Mouse (Mus musculus) cerebellum, postnatal 14 days (tissue): ENCODE measurements around the gene Diras1.
"Not testable (repeated sequence)": the region's sequence is repeated elsewhere in the genome, so short reads cannot be mapped to it uniquely, and the experiment has no call there.

Source experiments
- DNase-seq, 2 experiments: peaks; one replicate each; pipeline ENCODE4 v3.0.0; 2021; ENCODE audit warnings: mixed read lengths in 2 of 2

The Diras1 gene

DNA sequence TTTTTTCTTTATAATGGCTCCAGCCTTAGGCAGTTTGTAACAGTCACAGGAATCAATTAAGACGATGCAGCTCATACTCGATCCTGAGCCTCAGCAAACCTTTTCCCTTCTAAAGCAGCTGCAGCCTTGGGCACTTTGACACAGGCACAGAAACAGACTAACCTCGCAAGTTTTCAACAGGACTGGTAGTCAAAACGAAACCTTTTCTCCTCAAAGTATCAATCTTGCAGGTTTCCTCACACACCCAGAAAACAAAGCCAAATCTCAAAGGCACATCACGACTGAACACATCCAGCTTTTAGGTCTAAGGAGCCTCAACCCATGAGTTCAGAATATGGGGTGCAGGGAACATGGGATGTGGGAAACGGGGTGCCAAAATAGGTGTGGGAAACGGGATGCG is 28.1 kb downstream of the Diras1 start:
- no peak for DNase-seq

DNA sequence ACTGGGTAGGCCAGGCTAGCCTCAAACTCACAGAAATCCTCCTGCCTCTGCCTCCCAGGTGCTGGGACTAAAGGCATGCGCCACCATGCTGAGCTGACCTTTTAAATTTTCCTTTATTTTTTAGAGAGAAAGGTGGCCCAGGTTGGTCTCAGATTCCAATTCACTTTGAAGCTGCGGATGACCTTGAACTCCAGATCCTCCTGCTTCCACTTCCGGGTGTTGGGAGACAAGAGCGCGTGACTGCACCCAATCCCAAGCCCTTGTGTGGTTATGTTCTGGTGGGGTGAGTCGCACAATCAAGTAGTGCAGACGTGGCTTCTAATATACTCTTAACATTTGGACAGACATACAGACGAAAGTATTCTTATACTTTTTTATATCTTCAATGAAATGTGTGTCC is 29.0 kb downstream of the Diras1 start:
- no peak for DNase-seq

DNA sequence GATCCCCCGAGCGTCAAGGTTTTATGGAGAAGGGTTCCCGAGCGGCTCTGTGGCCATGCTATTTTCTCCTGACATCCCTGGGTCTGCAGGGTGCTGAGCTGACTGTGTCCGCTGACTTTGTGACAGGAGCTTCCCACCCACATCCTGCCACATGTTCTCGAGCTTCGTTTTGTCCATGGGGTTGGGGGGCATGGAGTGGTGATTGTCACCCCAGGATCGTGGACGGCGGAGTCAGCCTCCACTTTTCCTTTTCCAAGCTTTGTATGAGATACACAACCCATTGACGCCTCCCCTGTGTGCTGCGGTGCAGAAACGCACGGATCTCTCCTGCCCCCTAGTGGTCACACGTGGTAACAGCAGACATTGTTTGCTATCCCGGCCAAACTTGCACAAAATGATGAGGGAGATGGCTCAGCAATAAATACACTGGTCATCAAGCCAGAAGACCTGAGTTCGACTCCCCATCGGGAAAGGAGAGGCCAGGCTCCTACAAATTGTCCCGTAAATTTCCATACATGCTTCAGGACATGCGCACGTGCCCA is 30.3 kb downstream of the Diras1 start:
- DNase-seq: peak; percentile 93 to 96

DNA sequence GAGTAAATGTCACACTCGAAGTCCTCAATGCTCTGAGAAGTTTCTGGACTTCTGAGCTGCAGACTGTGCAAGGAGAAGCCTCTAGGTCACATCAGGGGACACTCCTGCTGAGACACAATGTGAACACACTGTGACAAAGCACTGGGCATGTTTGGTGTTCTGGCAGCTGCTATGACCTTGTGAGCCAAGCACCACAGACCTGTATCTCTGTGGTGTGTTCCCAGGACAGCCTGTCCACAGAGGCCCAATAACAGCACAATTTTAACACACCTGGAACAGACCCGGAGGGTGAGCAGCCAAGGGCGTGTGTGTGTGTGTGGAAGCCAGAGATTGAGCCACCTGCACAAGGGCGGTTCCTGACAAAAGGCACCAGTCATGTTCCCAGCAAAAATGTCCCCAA is 30.8 kb downstream of the Diras1 start:
- no peak for DNase-seq

DNA sequence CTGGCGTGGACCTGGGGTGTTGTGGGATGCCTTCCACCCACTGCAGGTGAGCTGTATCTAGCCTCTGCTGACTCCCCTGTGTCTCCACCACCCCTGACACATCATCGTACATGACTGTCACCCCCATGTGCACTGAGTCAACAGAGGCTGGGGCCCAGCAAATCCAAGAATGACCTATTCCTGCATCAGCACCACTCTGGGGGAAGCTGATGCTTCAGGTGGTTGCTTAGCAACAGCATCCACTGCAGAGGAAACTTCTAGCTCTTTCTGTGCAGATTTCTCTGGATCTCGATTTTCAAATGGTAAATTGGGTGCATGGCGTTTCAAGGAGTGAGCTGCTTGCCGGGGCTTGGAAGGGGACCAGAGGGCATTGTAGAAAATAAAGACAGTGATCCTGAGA is 32.2 kb downstream of the Diras1 start:
- no peak for DNase-seq

DNA sequence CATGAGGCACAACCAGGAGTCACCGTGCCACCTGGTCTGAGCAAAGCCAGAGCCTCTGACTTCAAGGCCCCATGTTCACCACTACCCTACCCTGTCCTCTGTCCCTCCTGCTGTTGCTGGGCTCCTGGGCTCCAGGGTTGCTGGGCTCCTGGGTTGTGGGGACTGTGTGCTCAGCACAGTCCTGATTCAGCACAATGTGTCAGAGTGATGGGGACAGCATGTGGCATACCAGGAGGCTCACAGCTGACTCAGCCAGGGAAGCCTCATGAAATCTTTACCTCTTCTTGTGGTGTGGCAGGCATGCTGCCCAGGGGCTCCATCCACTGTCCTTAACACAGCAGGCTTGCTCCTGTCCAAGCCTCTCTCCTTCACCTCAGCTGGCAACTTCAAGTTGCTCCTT is 33.5 kb downstream of the Diras1 start:
- DNase-seq: no peak

DNA sequence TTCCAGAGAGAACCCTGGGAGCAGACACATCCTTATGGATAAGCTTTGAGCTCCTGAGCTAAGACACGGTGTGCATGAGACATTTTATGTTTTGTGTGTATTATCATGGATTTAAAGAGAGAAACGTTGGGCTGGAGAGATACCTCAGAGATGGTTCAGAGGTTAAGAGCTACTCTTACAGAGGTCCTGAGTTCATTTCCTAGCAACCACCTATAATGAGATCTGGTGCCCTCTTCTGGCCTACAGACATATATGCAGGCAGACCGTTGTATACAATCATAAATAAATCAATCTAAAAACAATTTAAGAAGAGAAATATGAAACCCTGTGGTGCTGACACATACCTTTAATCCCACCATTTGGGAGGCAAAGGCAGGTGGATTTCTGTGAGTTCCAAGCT is 34.5 kb downstream of the Diras1 start:
- no peak for DNase-seq

DNA sequence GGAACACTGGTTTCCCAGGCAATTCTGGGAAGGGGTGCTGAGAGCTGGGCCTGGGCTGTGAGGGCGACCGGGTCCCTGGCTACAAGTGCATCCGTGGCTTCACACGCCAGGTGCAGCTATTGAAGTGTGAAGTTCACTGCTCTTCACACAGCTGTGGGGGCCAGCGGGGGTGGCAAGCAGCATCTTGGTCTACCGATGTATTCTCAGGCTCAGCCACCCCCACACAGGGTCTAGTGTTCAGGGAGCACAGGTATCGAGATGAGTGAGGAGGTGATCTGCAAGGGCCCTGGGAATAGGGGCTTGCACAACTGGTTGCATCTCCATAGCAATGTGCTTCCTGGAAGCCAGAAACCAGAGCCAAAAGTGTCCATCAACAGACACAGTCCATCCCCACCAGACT is 35.1 kb downstream of the Diras1 start:
- DNase-seq: no peak

DNA sequence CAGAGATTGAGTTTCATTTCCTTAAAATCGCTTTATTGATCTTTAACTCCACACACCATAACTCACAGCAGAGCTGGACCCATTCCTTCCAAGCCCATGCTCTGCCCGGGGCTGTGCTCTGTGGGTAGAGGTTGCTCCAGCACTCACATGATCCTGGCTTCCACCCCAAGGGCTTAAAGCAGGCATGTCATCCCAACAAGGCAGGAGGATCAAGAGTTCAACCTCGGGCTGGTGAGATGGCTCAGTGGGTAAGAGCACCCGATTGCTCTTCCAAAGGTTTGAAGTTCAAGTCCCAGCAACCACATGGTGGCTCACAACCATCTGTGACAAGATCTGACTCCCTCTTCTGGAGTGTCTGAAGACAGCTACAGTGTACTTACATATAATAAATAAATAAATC is 35.6 kb downstream of the Diras1 start:
- DNase-seq: not testable (repeated sequence)

DNA sequence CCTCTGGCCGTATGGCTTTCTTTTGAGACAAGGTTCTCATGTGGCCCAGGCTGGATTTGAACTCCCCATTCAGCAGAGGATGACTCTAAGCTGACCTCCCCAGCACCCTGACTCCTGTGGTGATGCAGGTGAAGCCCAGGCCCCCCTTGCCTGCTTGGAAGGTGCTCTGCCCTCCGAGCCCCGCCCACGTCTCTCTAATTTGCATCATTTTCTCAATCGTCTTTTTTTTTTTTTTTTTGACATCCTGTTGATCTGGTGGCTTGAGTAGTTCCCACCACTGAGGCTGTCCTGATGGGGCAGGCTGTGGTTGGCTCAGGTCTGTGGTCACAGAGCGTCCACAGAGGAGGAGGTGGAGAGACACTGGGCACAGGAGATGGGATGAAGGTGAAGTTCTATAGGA is 36.0 kb downstream of the Diras1 start:
- DNase-seq: no peak

DNA sequence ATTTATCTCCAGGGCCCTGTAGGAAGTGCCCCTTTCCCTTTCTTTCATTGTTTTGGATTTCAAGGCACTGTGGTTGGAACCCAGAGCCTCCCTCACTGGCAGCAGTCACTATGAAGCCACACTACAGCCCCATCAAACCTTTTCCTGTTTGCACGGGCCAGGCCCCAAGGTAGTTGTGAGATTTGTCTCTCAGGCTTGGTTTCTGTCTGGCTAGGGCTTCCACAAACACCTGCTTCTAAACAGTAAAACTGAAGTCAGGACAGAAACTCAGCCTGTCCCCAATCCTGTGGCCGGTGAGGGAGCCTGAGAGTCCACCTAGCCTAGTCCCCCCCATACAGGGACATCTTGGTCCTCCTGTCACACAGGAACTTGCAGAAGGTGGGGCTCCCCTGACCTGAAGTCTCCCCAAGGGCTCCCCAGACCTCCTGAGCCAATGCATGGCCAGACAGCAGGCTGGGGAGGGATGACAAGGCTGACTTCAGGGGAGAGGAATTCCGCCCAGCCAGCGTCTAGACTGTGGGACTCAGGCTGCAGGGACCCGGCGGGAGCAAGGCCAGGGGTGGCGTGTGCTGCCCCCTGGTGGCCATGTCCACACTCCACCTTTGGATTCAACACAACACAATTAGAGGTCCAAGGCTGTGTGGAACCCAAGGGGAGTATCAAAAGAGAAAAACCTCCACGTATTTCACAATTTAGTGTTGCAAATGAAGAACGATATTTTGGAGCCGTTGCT is 37.6 kb downstream of the Diras1 start:
- peak; percentile 91 to 93 for DNase-seq

DNA sequence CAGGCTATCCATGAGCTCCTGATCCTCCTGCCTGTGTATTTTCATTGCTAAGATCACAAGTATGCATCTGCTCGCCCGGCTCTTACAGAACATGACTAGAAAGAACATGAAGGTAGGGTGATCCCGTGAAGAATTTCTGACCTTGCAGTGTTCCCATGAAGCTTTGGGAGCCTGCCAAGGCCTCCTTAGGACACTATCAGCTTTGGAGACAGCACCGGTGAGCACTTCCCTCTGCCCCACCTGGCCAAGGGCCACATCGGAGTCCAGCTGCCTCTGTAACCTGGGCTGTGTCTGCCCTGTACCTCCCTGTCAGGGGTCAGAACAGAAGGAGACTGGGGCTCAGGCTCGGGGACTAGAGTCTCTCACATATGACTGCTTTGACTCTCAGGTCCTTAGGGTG is 38.7 kb downstream of the Diras1 start:
- no peak for DNase-seq

DNA sequence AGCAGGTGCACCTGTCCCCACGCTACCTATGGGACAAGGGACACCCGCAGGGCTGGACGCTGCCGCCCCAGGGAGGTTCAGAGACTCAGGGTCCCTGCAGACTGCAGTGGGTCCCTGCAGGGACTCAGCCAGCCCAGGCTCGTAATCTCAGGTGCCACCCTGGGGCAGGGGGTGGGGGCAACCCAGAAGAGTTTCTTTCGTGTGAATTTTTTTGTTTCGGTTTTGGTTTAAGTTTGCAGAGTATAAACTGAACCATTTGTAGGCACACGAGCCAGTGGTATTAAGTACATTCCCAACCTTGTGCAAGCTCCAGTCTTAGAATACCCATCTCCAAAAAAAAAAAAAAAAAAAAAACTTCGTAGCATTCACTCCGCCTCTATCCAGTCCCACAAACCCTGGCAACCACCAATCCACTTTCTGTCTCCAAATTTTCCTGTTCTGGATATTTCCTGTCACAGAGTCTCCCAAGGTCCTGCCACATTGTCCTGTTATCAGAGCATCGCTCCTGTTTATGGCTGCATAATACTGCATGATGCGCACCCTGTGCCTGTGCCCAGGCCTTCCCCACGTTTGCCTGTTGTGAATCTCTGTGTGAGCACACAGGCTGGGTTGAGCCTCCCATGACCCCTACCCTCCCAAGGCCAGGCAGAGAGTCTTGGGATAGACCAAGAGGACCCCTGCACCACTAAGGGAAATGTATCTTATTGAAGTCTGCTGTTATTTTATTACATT is 39.3 kb downstream of the Diras1 start:
- DNase-seq: no peak

DNA sequence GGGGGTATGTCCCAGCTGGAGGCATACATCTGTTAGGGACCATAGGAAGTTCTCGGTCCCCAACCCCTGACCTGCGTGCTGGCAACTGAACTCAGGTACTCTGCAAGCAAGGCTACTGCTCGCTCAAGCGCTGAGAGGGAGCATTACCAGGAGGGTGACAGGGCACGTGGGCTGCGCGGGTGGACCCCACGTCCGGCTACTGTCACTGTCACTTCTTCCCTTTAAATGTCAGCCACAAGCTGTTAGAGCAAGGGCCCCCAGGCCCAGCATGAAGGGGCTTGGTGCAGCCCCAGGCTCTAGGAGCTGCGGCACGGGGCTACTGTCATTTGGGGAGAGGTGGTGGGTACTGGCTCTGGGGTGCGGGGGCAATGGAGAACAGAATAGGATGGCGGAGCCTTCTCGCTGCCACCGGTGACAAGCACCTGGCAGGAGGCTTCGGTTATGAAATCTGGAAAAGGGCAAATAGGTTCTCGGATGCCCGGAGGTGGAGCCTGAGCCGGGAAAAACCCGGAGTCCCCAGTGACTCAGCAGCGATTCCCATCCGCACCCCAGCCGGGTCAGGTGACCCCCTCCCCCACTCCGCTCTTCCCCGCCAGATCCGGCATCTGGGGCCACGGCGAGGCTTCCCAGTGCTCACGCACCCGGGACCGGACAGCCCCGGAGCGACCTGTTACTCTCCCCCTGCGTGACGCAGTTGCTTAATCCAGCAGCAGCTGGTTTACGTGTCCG is 40.1 kb downstream of the Diras1 start:
- peak in 1 of 2 experiments; percentile 46 for DNase-seq

DNA sequence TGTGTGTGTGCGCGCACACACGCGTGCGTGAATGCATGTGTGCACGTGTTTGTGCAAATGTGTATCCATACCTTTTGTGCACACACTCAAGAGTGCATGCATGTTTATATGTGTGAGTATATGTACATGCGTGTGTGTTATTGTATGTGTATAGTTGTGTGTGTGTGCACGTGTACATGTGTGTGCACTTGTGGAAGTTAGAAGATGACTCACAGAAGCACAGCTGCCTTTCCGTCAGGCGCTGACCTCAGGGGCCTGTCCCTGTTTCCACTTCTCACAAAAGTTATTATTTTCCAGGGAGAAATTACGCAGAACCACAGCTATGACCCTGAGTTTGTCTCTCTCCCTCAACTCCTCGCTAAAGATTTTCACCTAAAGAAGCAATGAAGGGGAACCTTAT is 41.2 kb downstream of the Diras1 start:
- no peak for DNase-seq

DNA sequence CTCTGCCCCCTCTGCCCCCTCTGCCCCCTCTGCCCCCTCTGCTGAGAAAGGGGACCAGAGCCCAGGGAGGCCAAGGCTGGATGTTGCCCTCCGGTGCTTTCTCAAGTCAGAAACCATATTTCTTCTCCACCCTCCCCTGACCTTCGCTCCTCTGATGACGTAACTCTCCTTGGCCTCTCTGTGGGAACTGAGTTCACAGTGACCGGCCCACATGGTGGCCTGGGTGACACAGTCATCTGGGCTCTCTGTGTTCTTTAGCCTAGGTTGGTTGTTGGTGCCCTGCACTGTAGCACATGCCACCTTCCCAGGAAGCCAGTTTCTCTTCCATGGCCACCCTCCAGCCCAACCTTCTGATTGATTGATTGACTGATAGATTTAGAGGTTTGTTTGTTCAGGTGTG is 43.1 kb downstream of the Diras1 start:
- DNase-seq: no peak

DNA sequence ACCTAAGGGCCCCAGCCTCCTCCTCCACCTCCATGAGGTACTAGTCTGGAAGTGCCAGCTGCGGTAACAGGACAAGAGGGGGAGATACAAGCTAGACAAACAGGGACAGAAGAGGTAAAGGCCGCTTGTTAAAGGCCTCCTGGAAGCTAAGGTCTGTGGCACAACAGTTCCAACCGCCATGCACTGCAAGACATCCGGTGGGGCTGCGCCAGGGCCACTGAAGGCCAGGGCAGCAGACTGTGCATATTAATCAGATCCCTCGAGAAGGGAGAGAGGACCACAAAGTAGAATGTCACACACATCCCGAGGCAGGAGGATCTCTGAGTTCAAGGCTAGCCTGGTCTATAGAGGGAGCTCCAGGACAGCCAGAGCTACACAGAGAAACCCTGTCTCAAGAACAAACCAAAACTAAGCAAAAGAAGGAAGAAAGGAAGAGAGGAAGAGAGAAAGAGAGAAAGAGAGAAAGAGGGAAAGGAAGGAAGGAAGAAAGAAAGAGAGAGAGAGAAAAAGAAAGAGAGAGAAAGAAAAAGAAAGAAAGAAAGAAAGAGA is 43.8 kb downstream of the Diras1 start:
- DNase-seq: no peak

DNA sequence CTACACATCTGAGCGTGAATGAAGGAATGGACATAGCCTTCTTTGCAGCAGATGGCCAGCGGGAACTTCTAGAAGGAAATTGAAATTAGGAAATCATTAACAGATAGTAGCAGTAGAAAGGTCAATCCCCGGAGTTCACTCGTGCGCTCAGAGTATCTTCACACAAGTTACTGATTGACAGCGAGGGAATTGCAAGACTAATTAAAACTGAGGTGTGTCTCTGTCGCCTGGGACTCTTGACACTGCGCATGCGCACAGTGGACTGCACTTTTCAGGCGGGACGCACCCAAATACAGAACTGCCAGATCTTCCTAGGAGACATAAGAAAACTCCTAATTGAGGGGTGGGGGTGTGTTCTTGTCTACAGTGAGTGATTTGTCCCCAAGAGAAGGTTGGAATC is 50.0 kb downstream of the Diras1 start:
- no peak for DNase-seq

DNA sequence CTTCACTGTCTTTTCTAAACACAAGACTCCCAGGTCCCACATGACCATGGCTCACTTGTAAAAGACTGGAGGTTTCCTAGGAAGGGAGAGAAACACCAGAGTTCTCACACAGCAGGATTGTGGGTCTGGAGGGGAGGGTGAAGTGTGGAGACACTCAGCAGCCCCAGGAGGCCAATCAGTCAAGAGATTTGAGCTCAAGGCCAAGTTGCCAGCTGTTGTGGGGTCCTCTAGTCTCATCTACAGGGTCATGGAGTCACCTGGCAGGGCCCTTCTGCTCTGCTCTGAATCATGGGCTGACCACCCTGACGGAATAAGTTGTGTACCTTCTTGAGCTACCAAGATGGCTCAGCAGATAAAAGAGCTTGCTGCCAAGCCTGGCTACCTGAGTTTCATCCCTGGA is 51.7 kb downstream of the Diras1 start:
- DNase-seq: no peak

DNA sequence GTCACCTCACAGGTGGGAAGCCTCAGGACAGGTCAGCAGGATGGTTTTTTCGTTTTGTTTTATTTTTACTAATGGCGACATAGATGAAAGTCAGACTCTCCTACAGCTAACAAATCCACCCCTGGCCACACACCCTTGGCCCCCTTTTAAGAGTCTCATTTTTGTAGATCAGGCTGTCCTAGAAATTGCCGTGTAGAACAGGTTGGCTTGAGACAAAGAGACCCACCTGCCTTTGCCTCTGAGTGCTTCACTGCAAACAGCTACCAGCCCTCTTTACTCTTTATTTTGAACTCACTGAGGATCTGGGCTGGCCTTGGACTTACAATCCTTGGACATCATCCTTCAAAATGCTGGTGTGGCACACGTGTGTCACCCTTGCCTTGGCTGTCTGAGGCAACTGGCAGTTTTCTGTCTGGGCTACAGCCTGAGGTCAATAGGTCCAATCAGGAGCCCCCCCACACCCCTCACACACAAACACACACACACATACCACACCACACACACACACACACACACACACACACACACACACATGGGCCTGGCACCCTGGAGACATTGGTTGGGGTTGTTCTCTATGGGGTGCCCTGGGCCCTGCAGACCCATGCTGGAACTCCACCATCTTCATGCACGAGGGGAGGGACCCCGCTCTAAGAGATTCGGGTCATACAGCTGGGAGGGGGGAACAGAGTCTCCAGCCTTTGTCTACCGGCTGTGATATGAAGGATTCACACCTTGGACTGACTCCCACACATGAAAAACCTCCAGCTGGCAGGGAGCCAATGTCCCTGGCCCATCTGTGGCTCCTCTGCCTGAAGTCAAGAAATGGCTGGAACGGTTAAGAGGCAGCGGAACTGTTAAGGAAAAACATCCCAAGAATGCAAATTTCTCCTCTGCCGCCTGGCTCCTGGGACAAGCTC is 53.1 kb downstream of the Diras1 start:
- peak; percentile 91 to 95 for DNase-seq

DNA sequence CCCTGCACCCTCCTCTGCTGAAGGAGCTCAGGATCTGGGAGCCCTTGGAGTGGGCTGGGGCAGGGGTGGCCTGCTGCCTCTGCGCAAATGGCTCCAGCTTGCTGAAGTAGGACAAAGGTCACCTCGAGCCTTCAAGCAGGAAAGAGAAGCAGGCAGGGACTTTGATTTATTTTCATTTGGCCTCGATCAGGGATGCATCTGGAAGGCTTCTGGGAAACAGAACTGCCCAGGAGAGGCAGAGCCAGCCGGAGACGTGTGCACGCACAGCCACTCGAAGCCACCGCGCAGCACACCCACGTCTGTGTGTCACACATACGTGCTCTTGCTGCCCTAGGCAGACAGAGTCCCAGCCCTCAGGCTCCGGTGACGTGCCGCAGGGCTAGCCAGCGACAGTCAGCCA is 53.9 kb downstream of the Diras1 start:
- no peak for DNase-seq

DNA sequence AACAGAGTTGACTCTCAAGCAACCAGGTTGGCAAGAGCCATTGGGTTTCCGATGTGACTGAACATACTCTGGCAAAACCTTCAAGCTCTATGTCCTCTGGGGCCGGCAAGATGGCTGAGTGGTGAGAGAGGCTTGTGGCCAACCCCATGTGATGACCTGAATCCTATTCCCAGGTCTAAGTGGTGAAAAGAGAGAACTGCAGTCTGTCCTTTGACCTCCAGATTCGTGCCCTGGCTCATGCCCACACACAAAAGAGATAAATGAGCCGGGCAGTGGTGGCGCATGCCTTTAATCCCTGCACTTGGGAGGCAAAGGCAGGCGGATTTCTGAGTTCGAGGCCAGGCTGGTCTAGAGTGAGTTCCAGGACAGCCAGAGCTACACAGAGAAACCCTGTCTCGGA is 55.3 kb downstream of the Diras1 start:
- DNase-seq: no peak
